Mouse (Mus musculus) lung, adult 2 months (tissue): ENCODE data around the gene Rgs3.

Experiments used
- CTCF ChIP-seq: fragments of 200-500 bp; IDR thresholded peaks from 2 replicates; pipeline ENCODE4 v1.5.1; 2011; ENCODE audit warnings: mild to moderate bottlenecking, low read length, control low read depth; ENCODE audit not compliant: insufficient read depth
- POLR2A ChIP-seq: fragments of 200-500 bp; IDR thresholded peaks from 2 replicates; pipeline ENCODE4 v1.6.1; 2011; ENCODE audit warnings: low read depth, mild to moderate bottlenecking, control low read depth, low read length, borderline replicate concordance; ENCODE audit errors: extremely low read depth

GRCm38 (mm10) chr4:62596051-62596450 lies 36.4 kb downstream of the Rgs3 start:
- TF ChIP-seq CTCF (no peak), POLR2A (no peak)
